In genomic region chr8:85521332-85521731, GRCm38 (mm10) we compare ENCODE assay signal across 20 mouse cellular contexts. TPM values are rescaled to one million over a fixed set of nuclear protein-coding genes. Genes with fewer than 3 reads are reported as not detected.
A peak's percentile ranks its signal among the peaks of the same experiment; 100 is the strongest.
DNase-seq lines count a peak whose midpoint lies in the region; ATAC-seq and TF ChIP-seq lines count a peak whose summit lies in the region.
"Had no signal": no experiment of that assay in that cellular context is flagged by ENCODE, and none has a peak within 500 bp of the region (broad histone marks: within the 10 kb centered on the region; RNA-seq: fewer than 3 reads in every experiment).

No protein-coding gene starts in this region.

- peaks cover 91% of the 10 kb centered on the region for H3K36me3 ChIP-seq in liver, adult 2 months (ENCODE audit: control insufficient read depth, insufficient read depth, low read length)
- H3K36me3 ChIP-seq in liver, embryonic 11.5 days (ENCODE audit: control insufficient read depth, insufficient read depth, low read length) = no peaks in the 10 kb centered on the region; the same call in 1 of the 2 replicates
- H3K36me3 ChIP-seq: G1E had no signal

- no peaks in the 10 kb centered on the region for H3K27me3 ChIP-seq in liver, adult 2 months (ENCODE audit: control insufficient read depth, insufficient read depth, low read length)
- H3K27me3 ChIP-seq in liver, embryonic 11.5 days (replicated peaks; ENCODE audit: control insufficient read depth, insufficient read depth, low read length) = no peaks in the 10 kb centered on the region
- H3K27me3 ChIP-seq: embryonic facial prominence, embryonic 12.5 days; hindbrain, embryonic 15.5 days; liver, embryonic 13.5 days; lung, embryonic 15.5 days had no signal

- WGBS in liver, adult 2 months = 52% methylated on average over 8 of the region's 8 CpGs
- WGBS in liver, embryonic 11.5 days = 86% methylated on average over 8 of the region's 8 CpGs

- no peak overlapping the region for H3K9ac ChIP-seq in liver, adult 2 months (ENCODE audit: low read depth, low read length)
- H3K9ac ChIP-seq in liver, embryonic 11.5 days (ENCODE audit: low read depth, low read length) = no peak overlapping the region
- H3K9ac ChIP-seq: embryonic facial prominence, embryonic 12.5 days; hindbrain, embryonic 15.5 days; liver, embryonic 13.5 days; lung, embryonic 15.5 days had no signal

- H3K9me3 ChIP-seq in liver, embryonic 11.5 days (ENCODE audit: control insufficient read depth, low read length) = no peaks in the 10 kb centered on the region
- H3K9me3 ChIP-seq: embryonic facial prominence, embryonic 12.5 days; G1E; hindbrain, embryonic 15.5 days; liver, embryonic 13.5 days; lung, embryonic 15.5 days; midbrain, embryonic 10.5 days had no signal

- DNase-seq in adrenal gland, postnatal 10 days = peak; percentile 27
- DNase-seq in adrenal gland, adult 18-20 months (ENCODE audit: low spot score in 2 of 2) = no peak
- DNase-seq in liver, adult 2 months (ENCODE audit: extremely low read depth, low read depth, low spot score) = peak; percentile 57
- no peak for DNase-seq in liver, embryonic 11.5 days (ENCODE audit: low spot score)
- peak; percentile 41 to 73 for DNase-seq in heart, adult 9 months (ENCODE audit: low spot score in 2 of 2)
- no peak for DNase-seq in right cerebral cortex, postnatal 10 days (ENCODE audit: low spot score in 2 of 2)
- DNase-seq in left cerebral cortex, postnatal 36 days (ENCODE audit: low spot score in 2 of 2) = no peak
- DNase-seq: cerebellum, adult 9-10 months; liver, embryonic 13.5 days; lung, postnatal 4 days; right cerebral cortex, postnatal 25 days; thymus, adult 2 months had no signal

- TF ChIP-seq CTCF in liver, adult 2 months (IDR thresholded peaks at IDR 0.05; ENCODE audit: low read depth, low read length) = no peak

- H3K27ac ChIP-seq in liver, adult 2 months (replicated peaks; ENCODE audit: insufficient read depth, low read depth, low read length) = no peak overlapping the region
- H3K27ac ChIP-seq in liver, embryonic 11.5 days (ENCODE audit: low read depth, low read length) = no peak overlapping the region
- H3K27ac ChIP-seq: embryonic facial prominence, embryonic 12.5 days; hindbrain, embryonic 15.5 days; liver, embryonic 13.5 days; lung, embryonic 15.5 days; midbrain, embryonic 10.5 days had no signal

- H3K79me2 ChIP-seq in liver, adult 2 months (ENCODE audit: control insufficient read depth, insufficient read depth, low read length) = no peaks in the 10 kb centered on the region

- intact Hi-C loops in left cerebral cortex, postnatal 36 days (cut with DNase I) = no loop called here

- peaks cover 7% of the 10 kb centered on the region for H3K4me1 ChIP-seq in liver, adult 2 months (ENCODE audit: control insufficient read depth, insufficient read depth, low read length)
- no peaks in the 10 kb centered on the region for H3K4me1 ChIP-seq in liver, embryonic 11.5 days (replicated peaks; ENCODE audit: control insufficient read depth, insufficient read depth, low read length)
- H3K4me1 ChIP-seq: embryonic facial prominence, embryonic 12.5 days; hindbrain, embryonic 15.5 days; liver, embryonic 13.5 days; lung, embryonic 15.5 days; midbrain, embryonic 10.5 days had no signal

- no peak overlapping the region for H3K4me3 ChIP-seq in liver, adult 2 months (ENCODE audit: insufficient read depth, low read depth, low read length)
- no peak overlapping the region for H3K4me3 ChIP-seq in liver, embryonic 11.5 days (ENCODE audit: low read depth, low read length)
- H3K4me3 ChIP-seq: embryonic facial prominence, embryonic 12.5 days; hindbrain, embryonic 15.5 days; liver, embryonic 13.5 days; lung, embryonic 15.5 days; midbrain, embryonic 10.5 days had no signal

- H3K4me2 ChIP-seq in liver, embryonic 11.5 days = no peak overlapping the region
- H3K4me2 ChIP-seq: embryonic facial prominence, embryonic 12.5 days; hindbrain, embryonic 15.5 days; liver, embryonic 13.5 days; lung, embryonic 15.5 days had no signal

- TF ChIP-seq POLR2A in liver, adult 2 months (IDR thresholded peaks at IDR 0.05; ENCODE audit: extremely low read depth, insufficient read depth, low read length) = no peak

- no peak for ATAC-seq in liver, embryonic 11.5 days (replicated peaks; ENCODE audit: low FRiP score)
- no peak for ATAC-seq in erythroblast, adult 5-6 weeks (replicated peaks; ENCODE audit: low FRiP score, poor library complexity, severe bottlenecking)
- ATAC-seq: forebrain, embryonic 16.5 days; intestine, embryonic 16.5 days had no signal

RNA-seq across cellular contexts. Expression of gene Gpt2, which starts 29.0 kb away (rescaled TPM):
- 10 to 100 TPM; 47.9 to 54.3 TPM for total RNA-seq in adrenal gland, postnatal 10 days (2021)
- 100 to 1,000 TPM in 1 of 2 experiments, 10 to 100 TPM in 1; 74.5 to 255 TPM for total RNA-seq in adrenal gland, adult 18-20 months (2021)
- total RNA-seq in liver, adult 2 months (2014; rRNA removed) = 345 and 351 TPM in 2 replicates
- polyA plus RNA-seq in liver, adult 2 months (2012; rRNA removed) = 135 and 180 TPM in 2 replicates
- 25.7 and 27.0 TPM in 2 replicates for polyA plus RNA-seq in liver, embryonic 11.5 days (2014; fragmentation: Nextera tagmentation; extraction: Ambion mirVana)
- 0.84 TPM in 1 of 2 replicates, not detected in the other for total RNA-seq in erythroblast, adult 5-6 weeks (2015; ENCODE audit: low replicate concordance)
- total RNA-seq in erythroblast, adult 5-6 weeks (2017; ENCODE audit: low replicate concordance) = not detected in 2 replicates
- total RNA-seq in left cerebral cortex, postnatal 36 days (2021) = 10 to 100 TPM; 56.3 to 60.1 TPM
- polyA plus RNA-seq: G1E had no signal

RNA-seq across cellular contexts. Expression of gene Dnaja2, which starts 33.8 kb away (rescaled TPM):
- 100 to 1,000 TPM; 146 to 159 TPM for total RNA-seq in adrenal gland, postnatal 10 days (2021)
- total RNA-seq in adrenal gland, adult 18-20 months (2021) = 100 to 1,000 TPM; 155 to 193 TPM
- total RNA-seq in liver, adult 2 months (2014; rRNA removed) = 53.1 and 65.8 TPM in 2 replicates
- 10.4 and 15.3 TPM in 2 replicates for polyA plus RNA-seq in liver, adult 2 months (2012; rRNA removed)
- 163 and 175 TPM in 2 replicates for polyA plus RNA-seq in liver, embryonic 11.5 days (2014; fragmentation: Nextera tagmentation; extraction: Ambion mirVana)
- total RNA-seq in erythroblast, adult 5-6 weeks (2015; ENCODE audit: low replicate concordance) = 23.1 and 36.6 TPM in 2 replicates
- 28.7 and 35.5 TPM in 2 replicates for total RNA-seq in erythroblast, adult 5-6 weeks (2017; ENCODE audit: low replicate concordance)
- total RNA-seq in left cerebral cortex, postnatal 36 days (2021) = 100 to 1,000 TPM; 179 to 197 TPM

Comparison
In these comparisons a context has a peak if more than half of its experiments do, and no peak if none do; other contexts are left out.
1. DNase-seq: peak in adrenal gland, postnatal 10 days (single experiment), liver, adult 2 months (single experiment) and heart, adult 9 months (2 of 2); none in adrenal gland, adult 18-20 months (0 of 2), liver, embryonic 11.5 days (single experiment), right cerebral cortex, postnatal 10 days (0 of 2) and left cerebral cortex, postnatal 36 days (0 of 2).
2. RNA of gene Gpt2, which starts 29.0 kb away (total RNA-seq): 345 to 351 TPM in liver, adult 2 months, 74.5 to 255 TPM in adrenal gland, adult 18-20 months, 56.3 to 60.1 TPM in left cerebral cortex, postnatal 36 days and 47.9 to 54.3 TPM in adrenal gland, postnatal 10 days; 0.84 TPM in erythroblast, adult 5-6 weeks; every median in the first group is over 10 times any median in the second.